Comparison of ENCODE assay signal across 8 mouse cellular contexts in genomic region chr1:42261800-42262199, GRCm38 (mm10).
DNase-seq lines count a peak whose midpoint lies in the region; ATAC-seq and TF ChIP-seq lines count a peak whose summit lies in the region.
"Had no signal": no experiment of that assay in that cellular context is flagged by ENCODE, and none has a peak within 500 bp of the region (broad histone marks: within the 10 kb centered on the region; RNA-seq: fewer than 3 reads in every experiment).

No protein-coding gene starts in this region.

- no peaks in the 10 kb centered on the region for H3K9me3 ChIP-seq in lung, postnatal 0 days (ENCODE audit: low read length)
- H3K9me3 ChIP-seq in hindbrain, embryonic 10.5 days = no peaks in the 10 kb centered on the region
- H3K9me3 ChIP-seq in limb, embryonic 13.5 days = no peaks in the 10 kb centered on the region
- no peaks in the 10 kb centered on the region for H3K9me3 ChIP-seq in stomach, postnatal 0 days (ENCODE audit: control insufficient read depth, low read length)

- no peak for DNase-seq in lung, postnatal 0 days (ENCODE audit: low spot score)
- DNase-seq in lung, postnatal 4 days = no peak
- peak; percentile 45 for DNase-seq in hindbrain, embryonic 10.5 days (ENCODE audit: low spot score)
- no peak for DNase-seq in stomach, postnatal 0 days (ENCODE audit: low spot score)
- no peak for DNase-seq in spleen, postnatal 14 days (ENCODE audit: low spot score in 2 of 2)
- no peak for DNase-seq in urinary bladder, postnatal 10 days (ENCODE audit: low spot score)

- H3K36me3 ChIP-seq in lung, postnatal 0 days (ENCODE audit: insufficient read depth, low read length) = no peaks in the 10 kb centered on the region
- H3K36me3 ChIP-seq in hindbrain, embryonic 10.5 days = no peaks in the 10 kb centered on the region
- no peaks in the 10 kb centered on the region for H3K36me3 ChIP-seq in limb, embryonic 13.5 days
- H3K36me3 ChIP-seq in stomach, postnatal 0 days (ENCODE audit: control insufficient read depth, insufficient read depth, low read length) = no peaks in the 10 kb centered on the region

- no peak overlapping the region for H3K27ac ChIP-seq in lung, postnatal 0 days (ENCODE audit: low read length)
- H3K27ac ChIP-seq in hindbrain, embryonic 10.5 days = peak overlapping the region; percentile 90
- H3K27ac ChIP-seq in limb, embryonic 13.5 days = no peak overlapping the region
- no peak overlapping the region for H3K27ac ChIP-seq in stomach, postnatal 0 days (replicated peaks)

- no peak for ATAC-seq in lung, postnatal 0 days
- peak; percentile 44; the same call in 1 of the 2 replicates for ATAC-seq in limb, embryonic 13.5 days (ENCODE audit: low FRiP score, low read depth)
- ATAC-seq in stomach, postnatal 0 days (ENCODE audit: low FRiP score, low TSS enrichment) = no peak
- ATAC-seq: inflammation-experienced regulatory T-cells, adult 6 months had no signal

- no peak for TF ChIP-seq EP300 in lung, postnatal 0 days (IDR thresholded peaks at IDR 0.05)
- no peak for TF ChIP-seq EP300 in stomach, postnatal 0 days (optimal IDR thresholded peaks at IDR 0.05)

- peak overlapping the region; percentile 4; the same call in 1 of the 2 replicates for H3K4me2 ChIP-seq in lung, postnatal 0 days (replicated peaks; ENCODE audit: low read depth, low read length)
- H3K4me2 ChIP-seq in limb, embryonic 13.5 days (replicated peaks) = peak overlapping the region; percentile 59
- H3K4me2 ChIP-seq in stomach, postnatal 0 days (replicated peaks; ENCODE audit: low read depth) = peak overlapping the region; percentile 21; the same call in 1 of the 2 replicates

- 7% methylated on average over 13 of the region's 13 CpGs for WGBS in lung, postnatal 0 days
- WGBS in hindbrain, embryonic 10.5 days = 5% methylated on average over 13 of the region's 13 CpGs
- WGBS in limb, embryonic 13.5 days = 9% methylated on average over 13 of the region's 13 CpGs
- WGBS in stomach, postnatal 0 days = 21% methylated on average over 13 of the region's 13 CpGs

- H3K4me3 ChIP-seq in lung, postnatal 0 days (ENCODE audit: low read depth, low read length) = no peak overlapping the region
- peak overlapping the region; percentile 48 for H3K4me3 ChIP-seq in hindbrain, embryonic 10.5 days
- H3K4me3 ChIP-seq in limb, embryonic 13.5 days = peak overlapping the region; percentile 33
- no peak overlapping the region for H3K4me3 ChIP-seq in stomach, postnatal 0 days (ENCODE audit: low read depth, low read length)

- H3K4me1 ChIP-seq in lung, postnatal 0 days (ENCODE audit: insufficient read depth, low read depth, low read length) = no peaks in the 10 kb centered on the region
- H3K4me1 ChIP-seq in hindbrain, embryonic 10.5 days (replicated peaks) = peaks cover 64% of the 10 kb centered on the region
- H3K4me1 ChIP-seq in limb, embryonic 13.5 days = peaks cover 32% of the 10 kb centered on the region
- H3K4me1 ChIP-seq in stomach, postnatal 0 days (replicated peaks; ENCODE audit: control insufficient read depth, insufficient read depth) = no peaks in the 10 kb centered on the region

- H3K27me3 ChIP-seq in lung, postnatal 0 days (replicated peaks; ENCODE audit: insufficient read depth, low read length) = no peaks in the 10 kb centered on the region
- no peaks in the 10 kb centered on the region; the same call in 1 of the 2 replicates for H3K27me3 ChIP-seq in hindbrain, embryonic 10.5 days (ENCODE audit: insufficient read depth, poor library complexity, severe bottlenecking)
- 0 out of 2 replicates have a peak, but pooled peaks cover 5% of the 10 kb centered on the region for H3K27me3 ChIP-seq in limb, embryonic 13.5 days
- no peaks in the 10 kb centered on the region for H3K27me3 ChIP-seq in stomach, postnatal 0 days (ENCODE audit: control insufficient read depth, insufficient read depth, low read length)

- TF ChIP-seq CTCF in lung, postnatal 0 days (IDR thresholded peaks at IDR 0.05) = no peak
- TF ChIP-seq CTCF in stomach, postnatal 0 days (IDR thresholded peaks at IDR 0.05; ENCODE audit: low read depth) = no peak

- H3K9ac ChIP-seq in lung, postnatal 0 days (replicated peaks; ENCODE audit: low read depth) = no peak overlapping the region
- peak overlapping the region; percentile 39; the same call in 1 of the 2 replicates for H3K9ac ChIP-seq in limb, embryonic 13.5 days
- no peak overlapping the region for H3K9ac ChIP-seq in stomach, postnatal 0 days (ENCODE audit: low read length)

Comparison
In these comparisons a context has a peak if more than half of its experiments do, and no peak if none do; other contexts are left out.
1. H3K4me2 ChIP-seq: peak in every context shown above with its lines; median percentile 59 in limb, embryonic 13.5 days; 21 in stomach, postnatal 0 days; 4 in lung, postnatal 0 days.
2. H3K4me3 ChIP-seq: peak in hindbrain, embryonic 10.5 days (single experiment) and limb, embryonic 13.5 days (single experiment); none in lung, postnatal 0 days (single experiment) and stomach, postnatal 0 days (single experiment).